Mouse (Mus musculus): Measurements from ENCODE around the gene 1700067P10Rik. TPM values are rescaled to one million over a fixed set of nuclear protein-coding genes. Genes with fewer than 3 reads are reported as not detected.

Gene 1700067P10Rik
- total and polyA plus RNA-seq, 3 experiments: not detected

- no peak overlapping the region for H3K27ac ChIP-seq
- no peak for TF ChIP-seq CTCF (IDR thresholded peaks at IDR 0.05)
- no peak for TF ChIP-seq POLR2A (IDR thresholded peaks at IDR 0.05; ENCODE audit: insufficient read depth, low read depth, low read length)
- TF ChIP-seq EP300 (IDR thresholded peaks at IDR 0.05; ENCODE audit: insufficient read depth, low read depth, low read length): no peak
- 82% methylated on average over 10 of the region's 10 CpGs for WGBS
Measured at GRCm38 (mm10) chr17:48052338-48053067, 36.6 kb upstream of the 1700067P10Rik start.

DNA sequence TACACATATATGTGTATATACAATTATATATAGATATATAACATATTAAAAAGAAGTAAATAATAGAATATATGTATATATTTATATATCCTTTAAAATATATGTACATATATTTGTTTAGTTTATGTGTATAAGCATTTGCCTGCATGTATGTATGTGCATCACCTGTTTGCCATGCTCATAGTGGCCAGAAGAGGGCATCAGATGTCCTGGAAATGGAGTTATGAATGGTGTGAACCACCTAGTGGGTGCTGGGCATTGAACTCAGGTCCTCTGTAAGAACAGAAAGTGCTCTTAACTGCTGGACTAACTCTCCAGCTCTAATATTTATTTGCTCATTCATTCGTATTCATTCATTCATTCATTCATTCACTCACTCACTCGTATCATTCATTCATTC is 35.5 kb upstream of the 1700067P10Rik start:
- TF ChIP-seq EP300 (IDR thresholded peaks at IDR 0.05; ENCODE audit: insufficient read depth, low read depth, low read length) (no peak), POLR2A (IDR thresholded peaks at IDR 0.05; ENCODE audit: insufficient read depth, low read depth, low read length) (no peak), CTCF (IDR thresholded peaks at IDR 0.05) (no peak)
- H3K36me3 ChIP-seq (ENCODE audit: control insufficient read depth, insufficient read depth, low read length): no peaks in the 10 kb centered on the region
- no peaks in the 10 kb centered on the region for H3K27me3 ChIP-seq (ENCODE audit: control insufficient read depth, insufficient read depth, low read length)
- no peak overlapping the region for H3K27ac ChIP-seq
- no peaks in the 10 kb centered on the region for H3K4me1 ChIP-seq (ENCODE audit: control insufficient read depth, insufficient read depth, low read length)
- 73% methylated on average over 2 of the region's 2 CpGs for WGBS
- no peak overlapping the region for H3K4me3 ChIP-seq
- DNase-seq: no peak
- no peaks in the 10 kb centered on the region for H3K79me2 ChIP-seq (replicated peaks; ENCODE audit: control insufficient read depth, insufficient read depth, low read length)
- H3K9ac ChIP-seq (ENCODE audit: low read depth, low read length): no peak overlapping the region
- intact Hi-C loops (cut with DNase I): no loop called here

More at GRCm38 (mm10) chr17:48052338-48053067, 36.6 kb upstream of the 1700067P10Rik start:
- H3K27me3 ChIP-seq (ENCODE audit: control insufficient read depth, insufficient read depth, low read length): no peaks in the 10 kb centered on the region
- H3K36me3 ChIP-seq (ENCODE audit: control insufficient read depth, insufficient read depth, low read length): no peaks in the 10 kb centered on the region
- no peak for DNase-seq
- no peaks in the 10 kb centered on the region for H3K79me2 ChIP-seq (replicated peaks; ENCODE audit: control insufficient read depth, insufficient read depth, low read length)
- intact Hi-C loops (cut with DNase I): no loop called here
- H3K4me3 ChIP-seq: no peak overlapping the region
- H3K4me1 ChIP-seq (ENCODE audit: control insufficient read depth, insufficient read depth, low read length): no peaks in the 10 kb centered on the region
- H3K9ac ChIP-seq (ENCODE audit: low read depth, low read length): no peak overlapping the region

GRCm38 (mm10) chr17:48055076-48055816 is 33.9 kb upstream of the 1700067P10Rik start:
- Histone ChIP-seq H3K79me2 (replicated peaks; ENCODE audit: control insufficient read depth, insufficient read depth, low read length) (no peaks in the 10 kb centered on the region), H3K4me1 (ENCODE audit: control insufficient read depth, insufficient read depth, low read length) (no peaks in the 10 kb centered on the region), H3K27me3 (ENCODE audit: control insufficient read depth, insufficient read depth, low read length) (no peaks in the 10 kb centered on the region), H3K9ac (ENCODE audit: low read depth, low read length) (no peak overlapping the region), H3K4me3 (no peak overlapping the region), H3K27ac (no peak overlapping the region), H3K36me3 (ENCODE audit: control insufficient read depth, insufficient read depth, low read length) (no peaks in the 10 kb centered on the region)
- no peak for DNase-seq
- TF ChIP-seq EP300 (IDR thresholded peaks at IDR 0.05; ENCODE audit: insufficient read depth, low read depth, low read length): no peak
- TF ChIP-seq POLR2A (IDR thresholded peaks at IDR 0.05; ENCODE audit: insufficient read depth, low read depth, low read length): no peak
- no peak for TF ChIP-seq CTCF (IDR thresholded peaks at IDR 0.05)
- intact Hi-C loops (cut with DNase I): no loop called here
- 34% methylated on average over 20 of the region's 20 CpGs for WGBS

DNA sequence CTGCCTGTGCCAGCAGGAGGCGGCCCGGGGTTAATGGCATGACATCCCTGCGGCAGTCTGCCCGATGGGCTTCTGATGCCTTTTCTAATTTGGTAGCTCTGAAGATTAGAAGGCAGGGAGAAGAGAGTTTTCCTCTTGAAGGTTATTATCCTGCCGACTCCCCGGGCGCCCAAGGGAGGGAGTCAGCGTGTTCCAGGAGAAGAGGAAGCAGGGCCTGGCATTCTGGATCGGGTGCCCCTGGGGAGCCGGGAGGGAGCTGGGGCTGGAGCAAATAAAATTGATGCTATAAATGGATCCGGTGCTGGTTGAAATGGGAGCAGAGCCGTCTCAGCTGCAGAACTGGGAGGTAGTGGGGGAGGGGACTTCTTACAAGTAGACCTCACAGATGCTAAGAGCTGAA is 31.7 kb upstream of the 1700067P10Rik start:
- intact Hi-C loops (cut with DNase I): no loop called here
- Histone ChIP-seq H3K9ac (ENCODE audit: low read depth, low read length) (no peak overlapping the region), H3K4me3 (no peak overlapping the region), H3K79me2 (replicated peaks; ENCODE audit: control insufficient read depth, insufficient read depth, low read length) (no peaks in the 10 kb centered on the region), H3K27ac (no peak overlapping the region), H3K36me3 (ENCODE audit: control insufficient read depth, insufficient read depth, low read length) (no peaks in the 10 kb centered on the region), H3K4me1 (ENCODE audit: control insufficient read depth, insufficient read depth, low read length) (no peaks in the 10 kb centered on the region), H3K27me3 (ENCODE audit: control insufficient read depth, insufficient read depth, low read length) (no peaks in the 10 kb centered on the region)
- whole genome bisulfite sequencing: 2% methylated on average over 12 of the region's 12 CpGs
- TF ChIP-seq CTCF (IDR thresholded peaks at IDR 0.05) (0 out of 2 replicates have a peak, but pooled peaks have one; percentile 7), EP300 (IDR thresholded peaks at IDR 0.05; ENCODE audit: insufficient read depth, low read depth, low read length) (no peak)
- DNase-seq: peak in 1 of 2 experiments; percentile 31

DNA sequence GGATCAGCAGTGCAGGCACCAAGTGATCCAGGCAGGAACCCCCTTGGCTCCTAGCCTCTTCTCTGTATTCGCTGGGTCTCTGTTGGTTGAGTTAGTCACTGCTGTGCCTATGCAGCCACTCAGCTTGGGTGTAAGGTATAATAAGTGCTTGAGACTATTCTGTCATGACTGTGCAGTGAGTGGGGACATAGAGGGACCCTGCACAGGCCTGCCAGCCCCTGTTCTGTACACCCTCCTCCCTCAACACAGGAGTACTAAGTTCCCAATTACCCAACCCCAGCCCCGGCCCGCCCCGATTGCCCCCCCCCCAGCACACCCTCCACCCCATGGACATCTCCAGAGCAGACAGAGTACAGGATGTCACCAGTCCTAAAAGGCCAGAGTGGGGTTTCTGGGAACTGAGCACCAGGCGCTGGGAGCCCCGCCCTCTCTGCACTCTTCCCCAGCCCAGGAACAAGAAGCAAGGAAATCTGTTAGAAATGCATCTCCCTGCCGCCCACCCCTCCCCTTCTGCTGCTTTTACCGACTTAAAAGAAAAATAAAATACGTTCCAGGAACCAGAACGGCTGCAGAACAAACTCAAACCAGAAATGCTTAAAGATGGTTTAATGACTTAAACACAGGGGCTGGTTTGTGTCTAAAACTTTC is 24.8 kb upstream of the 1700067P10Rik start:
- no peaks in the 10 kb centered on the region for H3K79me2 ChIP-seq (replicated peaks; ENCODE audit: control insufficient read depth, insufficient read depth, low read length)
- no peaks in the 10 kb centered on the region for H3K27me3 ChIP-seq (ENCODE audit: control insufficient read depth, insufficient read depth, low read length)
- intact Hi-C loops (cut with DNase I): no loop called here
- H3K36me3 ChIP-seq (ENCODE audit: control insufficient read depth, insufficient read depth, low read length): no peaks in the 10 kb centered on the region
- TF ChIP-seq POLR2A (IDR thresholded peaks at IDR 0.05; ENCODE audit: insufficient read depth, low read depth, low read length): no peak
- no peak for TF ChIP-seq EP300 (IDR thresholded peaks at IDR 0.05; ENCODE audit: insufficient read depth, low read depth, low read length)
- TF ChIP-seq CTCF (IDR thresholded peaks at IDR 0.05): no peak
- DNase-seq: no peak
- no peaks in the 10 kb centered on the region for H3K4me1 ChIP-seq (ENCODE audit: control insufficient read depth, insufficient read depth, low read length)
- WGBS: 50% methylated on average over 10 of the region's 10 CpGs
- no peak overlapping the region for H3K9ac ChIP-seq (ENCODE audit: low read depth, low read length)
- H3K4me3 ChIP-seq: no peak overlapping the region
- H3K27ac ChIP-seq: no peak overlapping the region
